Mouse (Mus musculus): ENCODE measurements at regions not wholly inside any gene's neighbourhood (a gene's known extent, or its start where the extent isn't known, plus 50 kb on each side); places are given as distances from the start of the nearest gene placed in this dataset.

- TF ChIP-seq POLR2A (IDR thresholded peaks at IDR 0.05; ENCODE audit: low read depth, low read length) (no peak), CTCF (conservative IDR thresholded peaks at IDR 0.05; ENCODE audit: insufficient read depth, insufficient read length, low read depth, low read length) (no peak)
These were observed 416.2 kb downstream of the Dcdc2c start for GRCm38 (mm10) chr12:28135810-28136592.

GRCm38 (mm10) chr12:28122766-28123165 lies 429.4 kb downstream of the Dcdc2c start:
- H3K36me3 ChIP-seq (ENCODE audit: control insufficient read depth, insufficient read depth, low read length), result no peaks in the 10 kb centered on the region
- 32% methylated on average over 9 of the region's 9 CpGs for WGBS
- TF ChIP-seq CTCF (conservative IDR thresholded peaks at IDR 0.05; ENCODE audit: insufficient read depth, insufficient read length, low read depth, low read length), result no peak
- no peak for TF ChIP-seq POLR2A (IDR thresholded peaks at IDR 0.05; ENCODE audit: low read depth, low read length)
- no peaks in the 10 kb centered on the region for H3K4me1 ChIP-seq (ENCODE audit: control insufficient read depth, insufficient read depth, low read length)
- DNase-seq, result peak; percentile 1
- no peak overlapping the region for H3K27ac ChIP-seq (ENCODE audit: insufficient read depth, low read depth, low read length)
- H3K4me3 ChIP-seq (ENCODE audit: insufficient read depth, low read depth, low read length), result no peak overlapping the region
- no peaks in the 10 kb centered on the region for H3K27me3 ChIP-seq (replicated peaks; ENCODE audit: control insufficient read depth, insufficient read depth, low read length)

More at GRCm38 (mm10) chr12:28135810-28136592, 416.2 kb downstream of the Dcdc2c start:
- no peak for DNase-seq
- Histone ChIP-seq H3K27ac (ENCODE audit: insufficient read depth, low read depth, low read length) (no peak overlapping the region), H3K4me1 (ENCODE audit: control insufficient read depth, insufficient read depth, low read length) (no peaks in the 10 kb centered on the region), H3K4me3 (ENCODE audit: insufficient read depth, low read depth, low read length) (no peak overlapping the region), H3K36me3 (ENCODE audit: control insufficient read depth, insufficient read depth, low read length) (no peaks in the 10 kb centered on the region), H3K27me3 (replicated peaks; ENCODE audit: control insufficient read depth, insufficient read depth, low read length) (no peaks in the 10 kb centered on the region)
- 71% methylated on average over 4 of the region's 4 CpGs for WGBS

DNA sequence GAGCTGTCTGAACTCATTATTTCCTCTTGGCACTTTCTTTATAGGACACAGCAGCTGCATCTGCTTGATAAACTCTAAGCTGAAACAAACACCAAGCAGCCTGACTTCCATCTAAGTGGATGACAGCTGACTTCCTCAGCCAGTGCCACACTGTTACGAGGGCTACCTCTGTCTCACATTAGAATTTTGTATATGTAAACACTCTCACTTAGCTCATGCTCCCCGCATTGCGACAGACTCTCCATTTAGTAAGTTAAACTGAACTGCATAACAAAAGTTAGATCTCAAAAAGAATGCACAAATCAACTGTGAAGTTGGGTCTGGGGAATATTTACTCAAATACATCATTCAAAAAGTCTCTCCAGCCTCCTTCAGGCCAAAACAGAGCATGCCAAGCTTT lies 432.1 kb downstream of the Dcdc2c start:
- Histone ChIP-seq H3K27ac (ENCODE audit: insufficient read depth, low read depth, low read length) (no peak overlapping the region), H3K27me3 (replicated peaks; ENCODE audit: control insufficient read depth, insufficient read depth, low read length) (no peaks in the 10 kb centered on the region), H3K4me1 (ENCODE audit: control insufficient read depth, insufficient read depth, low read length) (no peaks in the 10 kb centered on the region), H3K4me3 (ENCODE audit: insufficient read depth, low read depth, low read length) (no peak overlapping the region), H3K36me3 (ENCODE audit: control insufficient read depth, insufficient read depth, low read length) (no peaks in the 10 kb centered on the region)
- DNase-seq, result no peak
- 66% methylated on average over 3 of the region's 3 CpGs for WGBS
- TF ChIP-seq POLR2A (IDR thresholded peaks at IDR 0.05; ENCODE audit: low read depth, low read length), result no peak
- TF ChIP-seq CTCF (conservative IDR thresholded peaks at IDR 0.05; ENCODE audit: insufficient read depth, insufficient read length, low read depth, low read length), result no peak

DNA sequence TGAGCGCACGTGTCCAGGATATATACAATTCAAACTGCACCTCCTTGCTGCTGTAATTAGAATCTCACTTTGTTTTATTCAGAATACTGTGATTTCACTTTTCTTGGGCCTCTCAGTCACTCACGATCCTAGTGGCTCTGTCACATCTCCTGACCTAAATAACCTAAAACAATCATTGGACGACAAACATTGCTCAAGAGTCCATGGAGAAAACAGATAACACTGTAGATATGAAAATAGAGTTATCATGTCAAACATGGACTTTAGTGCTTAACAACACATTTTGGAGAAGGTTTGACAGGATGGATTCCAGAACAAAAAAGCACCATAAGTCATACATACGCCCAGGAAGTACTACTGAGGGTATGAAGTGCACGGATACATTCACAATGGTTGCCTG lies 461.5 kb downstream of the Dcdc2c start:
- TF ChIP-seq CTCF (conservative IDR thresholded peaks at IDR 0.05; ENCODE audit: insufficient read depth, insufficient read length, low read depth, low read length) (no peak), POLR2A (IDR thresholded peaks at IDR 0.05; ENCODE audit: low read depth, low read length) (no peak)
- Histone ChIP-seq H3K4me3 (ENCODE audit: insufficient read depth, low read depth, low read length) (no peak overlapping the region), H3K36me3 (ENCODE audit: control insufficient read depth, insufficient read depth, low read length) (no peaks in the 10 kb centered on the region), H3K27me3 (replicated peaks; ENCODE audit: control insufficient read depth, insufficient read depth, low read length) (no peaks in the 10 kb centered on the region), H3K27ac (ENCODE audit: insufficient read depth, low read depth, low read length) (no peak overlapping the region), H3K4me1 (ENCODE audit: control insufficient read depth, insufficient read depth, low read length) (no peaks in the 10 kb centered on the region)
- DNase-seq, result no peak
- 84% methylated on average over 6 of the region's 6 CpGs for WGBS

GRCm38 (mm10) chr12:28085460-28085859 lies 466.7 kb downstream of the Dcdc2c start:
- H3K27ac ChIP-seq (ENCODE audit: insufficient read depth, low read depth, low read length), result no peak overlapping the region
- DNase-seq, result no peak
- no peaks in the 10 kb centered on the region for H3K4me1 ChIP-seq (ENCODE audit: control insufficient read depth, insufficient read depth, low read length)
- no peaks in the 10 kb centered on the region for H3K27me3 ChIP-seq (replicated peaks; ENCODE audit: control insufficient read depth, insufficient read depth, low read length)
- 62% methylated on average over 4 of the region's 4 CpGs for WGBS
- H3K36me3 ChIP-seq (ENCODE audit: control insufficient read depth, insufficient read depth, low read length), result no peaks in the 10 kb centered on the region
- no peak for TF ChIP-seq POLR2A (IDR thresholded peaks at IDR 0.05; ENCODE audit: low read depth, low read length)
- TF ChIP-seq CTCF (conservative IDR thresholded peaks at IDR 0.05; ENCODE audit: insufficient read depth, insufficient read length, low read depth, low read length), result no peak
- no peak overlapping the region for H3K4me3 ChIP-seq (ENCODE audit: insufficient read depth, low read depth, low read length)

- Histone ChIP-seq H3K36me3 (ENCODE audit: control insufficient read depth, insufficient read depth, low read length) (no peaks in the 10 kb centered on the region), H3K4me1 (ENCODE audit: control insufficient read depth, insufficient read depth, low read length) (no peaks in the 10 kb centered on the region), H3K27ac (ENCODE audit: insufficient read depth, low read depth, low read length) (no peak overlapping the region), H3K4me3 (ENCODE audit: insufficient read depth, low read depth, low read length) (no peak overlapping the region), H3K27me3 (replicated peaks; ENCODE audit: control insufficient read depth, insufficient read depth, low read length) (no peaks in the 10 kb centered on the region)
- TF ChIP-seq CTCF (conservative IDR thresholded peaks at IDR 0.05; ENCODE audit: insufficient read depth, insufficient read length, low read depth, low read length), result no peak
- TF ChIP-seq POLR2A (IDR thresholded peaks at IDR 0.05; ENCODE audit: low read depth, low read length), result no peak
- 85% methylated on average over 3 of the region's 3 CpGs for WGBS
- no peak for DNase-seq
These were observed 475.6 kb downstream of the Dcdc2c start for GRCm38 (mm10) chr12:28076606-28077005.

DNA sequence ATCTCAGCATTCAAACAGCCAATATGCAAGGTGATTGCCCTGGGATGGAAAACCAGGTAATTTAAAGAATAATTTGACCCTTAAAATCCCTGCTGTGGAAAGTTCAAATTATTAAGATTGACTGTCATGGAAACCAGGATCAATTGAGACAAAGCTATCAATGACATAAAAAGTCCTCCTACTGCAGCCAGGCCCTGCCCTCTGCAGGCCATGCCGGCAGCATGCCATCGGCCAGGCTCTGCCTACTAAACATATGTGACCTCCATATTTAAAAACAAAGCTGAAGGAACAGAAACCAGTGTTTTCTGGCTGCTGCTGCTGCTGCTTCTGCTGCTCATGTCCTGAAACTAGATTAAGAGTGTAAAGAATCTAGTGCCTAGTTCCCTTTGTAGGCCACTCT lies 483.6 kb downstream of the Dcdc2c start:
- no peak overlapping the region for H3K4me3 ChIP-seq (ENCODE audit: insufficient read depth, low read depth, low read length)
- WGBS, result 63% methylated on average over 2 of the region's 2 CpGs

More for the DNA sequence above, 483.6 kb downstream of the Dcdc2c start:
- Histone ChIP-seq H3K27ac (ENCODE audit: insufficient read depth, low read depth, low read length) (no peak overlapping the region), H3K4me1 (ENCODE audit: control insufficient read depth, insufficient read depth, low read length) (no peaks in the 10 kb centered on the region), H3K27me3 (replicated peaks; ENCODE audit: control insufficient read depth, insufficient read depth, low read length) (no peaks in the 10 kb centered on the region), H3K36me3 (ENCODE audit: control insufficient read depth, insufficient read depth, low read length) (no peaks in the 10 kb centered on the region)
- no peak for DNase-seq
- no peak for TF ChIP-seq POLR2A (IDR thresholded peaks at IDR 0.05; ENCODE audit: low read depth, low read length)
- TF ChIP-seq CTCF (conservative IDR thresholded peaks at IDR 0.05; ENCODE audit: insufficient read depth, insufficient read length, low read depth, low read length), result no peak; the same call in 1 of the 2 replicates
